Mouse (Mus musculus) embryonic facial prominence, embryonic 11.5 days (tissue): ENCODE measurements around the gene Nelfcd. TPM values are rescaled to one million over a fixed set of nuclear protein-coding genes. Genes with fewer than 3 reads are reported as not detected.

Source experiments
- ATAC-seq: fragments of 200-750 bp; cut with Nextera tagmentation; replicated peaks from 2 replicates; pipeline ENCODE4 v1.8.0; 2017; ENCODE audit warnings: low read depth; ENCODE audit not compliant: insufficient number of reproducible peaks, low FRiP score, low TSS enrichment
- DNase-seq: peaks from one replicate; pipeline ENCODE4 v3.0.0-alpha.2; 2015; ENCODE audit warnings: low spot score
- H3K27ac ChIP-seq: fragments of 300-500 bp; sonication (generic); replicated peaks from 2 replicates; pipeline ENCODE4 v1.5.1; 2014; ENCODE audit warnings: mild to moderate bottlenecking, low read depth, low read length, control low read depth
- H3K27me3 ChIP-seq: fragments of 300-500 bp; sonication (generic); 2 replicates; pipeline ENCODE4 v1.6.1; 2014; ENCODE audit warnings: mild to moderate bottlenecking, low read length, moderate library complexity, mixed read lengths; ENCODE audit not compliant: control insufficient read depth, insufficient read depth
- H3K36me3 ChIP-seq: fragments of 300-500 bp; sonication (generic); replicated peaks from 2 replicates; pipeline ENCODE4 v1.6.1; 2014; ENCODE audit warnings: low read depth, mild to moderate bottlenecking, low read length, moderate library complexity, mixed read lengths; ENCODE audit not compliant: control insufficient read depth, insufficient read depth
- H3K4me1 ChIP-seq: fragments of 300-500 bp; sonication (generic); 2 replicates; pipeline ENCODE4 v1.6.1; 2014; ENCODE audit warnings: low read length, mixed read lengths; ENCODE audit not compliant: control insufficient read depth, insufficient read depth
- H3K4me2 ChIP-seq: fragments of 300-500 bp; sonication (generic); 2 replicates; pipeline ENCODE4 v1.6.1; 2014; ENCODE audit warnings: low read depth, mild to moderate bottlenecking, control low read depth, low read length, moderate library complexity
- H3K4me3 ChIP-seq: fragments of 300-500 bp; sonication (generic); 2 replicates; pipeline ENCODE4 v1.5.1; 2014; ENCODE audit warnings: low read depth, low read length, control low read depth
- H3K9ac ChIP-seq: fragments of 300-500 bp; sonication (generic); replicated peaks from 2 replicates; pipeline ENCODE4 v1.6.1; 2014; ENCODE audit warnings: mild to moderate bottlenecking, control low read depth, low read length
- H3K9me3 ChIP-seq: fragments of 300-500 bp; sonication (generic); replicated peaks from 2 replicates; pipeline ENCODE4 v1.6.1; 2016; ENCODE audit warnings: mild to moderate bottlenecking, low read length, inconsistent platforms, mixed read lengths; ENCODE audit not compliant: control insufficient read depth
- WGBS: fragments of 180-500 bp; shearing (Covaris S2); extraction: QIAGEN DNeasy Blood & Tissue Kit; methylation state at CpG from one replicate; pipeline ENCODE4 v1.1.7; 2014; 5-methylcytosine and 5-hydroxymethylcytosine counted together
- polyA plus RNA-seq: library from polyadenylated mRNA; unstranded; fragments of >200 nt; fragmentation: Nextera tagmentation; extraction: Ambion mirVana; gene quantifications from 2 replicates; pipeline ENCODE4 v1.2.1, GENCODE M21; 2014

The Nelfcd gene
- polyA plus RNA-seq, 1 experiment from 2014 or later = 184 TPM

GRCm38 (mm10) chr2:174438737-174439449, 23.3 kb downstream of the Nelfcd start, which contains the start of gene Ctsz:
TSS of gene Ctsz (minus strand) at chr2:174439039.
- Histone ChIP-seq H3K9ac (peak within 1 kb of the TSS; percentile 67), H3K4me3 (peak within 1 kb of the TSS; percentile 51), H3K27me3 (no peaks in the 10 kb centered on the region), H3K9me3 (no peaks in the 10 kb centered on the region), H3K27ac (no peak within 1 kb of the TSS), H3K4me2 (peak within 1 kb of the TSS; percentile 80), H3K36me3 (no peaks in the 10 kb centered on the region; the same call in 1 of the 2 replicates), H3K4me1 (no peaks in the 10 kb centered on the region)
- under 1% methylated on average over 37 of the region's 38 CpGs for WGBS
- ATAC-seq (peak; percentile 72), DNase-seq (peak; percentile 76)

DNA sequence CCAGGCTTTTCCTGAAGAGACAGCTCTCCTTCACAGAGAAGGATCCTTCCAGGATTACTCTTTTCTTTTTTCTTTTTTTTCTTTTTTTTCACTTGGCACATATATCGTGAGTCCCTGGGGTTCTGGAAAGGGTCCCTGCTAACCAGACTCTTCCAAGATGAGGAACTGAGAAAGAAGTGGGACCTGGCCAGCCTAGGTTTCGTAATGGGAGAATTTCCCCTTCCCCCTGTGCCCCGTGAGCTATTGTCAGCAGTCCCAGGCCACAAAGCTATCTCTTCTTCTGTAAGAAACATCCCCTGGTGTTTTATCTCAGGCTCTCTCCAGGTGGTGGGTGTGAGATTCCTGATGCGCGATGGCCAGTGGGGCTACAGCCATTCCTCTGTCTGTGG, 23.8 kb downstream of the Nelfcd start:
- Histone ChIP-seq H3K4me3 (no peak overlapping the region), H3K27ac (no peak overlapping the region), H3K4me1 (no peaks in the 10 kb centered on the region), H3K36me3 (no peaks in the 10 kb centered on the region; the same call in 1 of the 2 replicates), H3K4me2 (no peak overlapping the region), H3K27me3 (no peaks in the 10 kb centered on the region), H3K9ac (no peak overlapping the region), H3K9me3 (no peaks in the 10 kb centered on the region)
- DNase-seq (no peak), ATAC-seq (no peak)
- 50% methylated on average over 5 of the region's 5 CpGs for WGBS

DNA sequence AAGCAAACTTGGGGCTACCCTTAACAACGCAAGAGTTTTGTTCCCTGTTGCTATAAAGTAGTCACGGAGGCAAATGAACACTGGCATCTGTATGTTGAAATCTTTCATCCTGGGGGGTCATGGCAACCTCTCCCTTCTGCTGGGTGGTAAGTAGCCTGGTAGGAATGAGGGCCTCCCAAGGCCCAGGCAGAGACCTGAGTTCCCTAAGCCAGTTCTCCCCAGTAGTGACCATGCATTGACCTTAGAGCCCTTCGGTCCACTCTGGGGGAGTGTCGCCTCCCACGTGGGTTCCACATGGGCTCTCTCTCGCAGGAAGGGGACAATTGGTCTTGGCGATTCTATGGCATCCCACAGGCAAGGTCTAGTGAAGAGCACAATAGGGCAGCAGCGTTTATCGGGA, 24.4 kb downstream of the Nelfcd start:
- no peak for DNase-seq

GRCm38 (mm10) chr2:174441898-174442297, 26.3 kb downstream of the Nelfcd start:
- Histone ChIP-seq H3K36me3 (no peaks in the 10 kb centered on the region), H3K9ac (no peak overlapping the region), H3K27me3 (no peaks in the 10 kb centered on the region), H3K27ac (no peak overlapping the region), H3K9me3 (no peaks in the 10 kb centered on the region), H3K4me2 (no peak overlapping the region), H3K4me1 (no peaks in the 10 kb centered on the region), H3K4me3 (no peak overlapping the region)
- 74% methylated on average over 4 of the region's 4 CpGs for WGBS
- ATAC-seq (no peak), DNase-seq (no peak)

More for the DNA sequence above, 24.4 kb downstream of the Nelfcd start:
- no peak overlapping the region for H3K9ac ChIP-seq
- H3K4me3 ChIP-seq = no peak overlapping the region
- H3K4me2 ChIP-seq = no peak overlapping the region
- ATAC-seq = no peak
- no peaks in the 10 kb centered on the region for H3K4me1 ChIP-seq
- no peak overlapping the region for H3K27ac ChIP-seq
- H3K27me3 ChIP-seq = no peaks in the 10 kb centered on the region
- WGBS = 80% methylated on average over 9 of the region's 9 CpGs
- no peaks in the 10 kb centered on the region; the same call in 1 of the 2 replicates for H3K36me3 ChIP-seq
- no peaks in the 10 kb centered on the region for H3K9me3 ChIP-seq

GRCm38 (mm10) chr2:174442460-174442859, 26.9 kb downstream of the Nelfcd start:
- H3K27me3 ChIP-seq = no peaks in the 10 kb centered on the region
- H3K4me1 ChIP-seq = no peaks in the 10 kb centered on the region
- 87% methylated on average over 9 of the region's 9 CpGs for WGBS
- ATAC-seq (no peak), DNase-seq (no peak)
- no peak overlapping the region for H3K4me3 ChIP-seq
- H3K4me2 ChIP-seq = no peak overlapping the region
- no peaks in the 10 kb centered on the region for H3K9me3 ChIP-seq
- H3K27ac ChIP-seq = no peak overlapping the region
- H3K9ac ChIP-seq = no peak overlapping the region
- no peaks in the 10 kb centered on the region for H3K36me3 ChIP-seq

DNA sequence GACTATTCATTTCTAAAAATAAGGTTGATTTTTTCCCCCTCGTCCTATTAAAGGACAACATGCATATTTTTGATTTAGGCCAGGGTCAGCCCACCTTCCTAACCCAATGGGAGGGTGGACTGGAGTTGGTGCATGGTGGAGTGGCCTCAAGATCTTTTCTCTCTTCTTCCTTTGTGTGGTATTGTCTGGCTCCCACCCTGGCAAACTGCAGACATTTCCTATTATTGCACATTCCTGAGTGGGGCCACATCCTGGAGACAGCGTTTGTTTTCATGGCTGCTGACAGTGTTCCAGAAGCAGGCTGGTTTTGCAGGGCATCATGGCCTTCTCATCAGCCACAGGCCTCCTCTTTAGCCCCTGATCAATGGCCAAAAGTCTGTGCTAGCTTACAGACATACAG, 27.4 kb downstream of the Nelfcd start:
- Histone ChIP-seq H3K9me3 (no peaks in the 10 kb centered on the region), H3K4me1 (no peaks in the 10 kb centered on the region), H3K9ac (no peak overlapping the region), H3K27me3 (no peaks in the 10 kb centered on the region), H3K36me3 (no peaks in the 10 kb centered on the region), H3K4me2 (no peak overlapping the region), H3K27ac (no peak overlapping the region), H3K4me3 (no peak overlapping the region)
- ATAC-seq (no peak), DNase-seq (no peak)
- WGBS = 61% methylated on average over 2 of the region's 2 CpGs

DNA sequence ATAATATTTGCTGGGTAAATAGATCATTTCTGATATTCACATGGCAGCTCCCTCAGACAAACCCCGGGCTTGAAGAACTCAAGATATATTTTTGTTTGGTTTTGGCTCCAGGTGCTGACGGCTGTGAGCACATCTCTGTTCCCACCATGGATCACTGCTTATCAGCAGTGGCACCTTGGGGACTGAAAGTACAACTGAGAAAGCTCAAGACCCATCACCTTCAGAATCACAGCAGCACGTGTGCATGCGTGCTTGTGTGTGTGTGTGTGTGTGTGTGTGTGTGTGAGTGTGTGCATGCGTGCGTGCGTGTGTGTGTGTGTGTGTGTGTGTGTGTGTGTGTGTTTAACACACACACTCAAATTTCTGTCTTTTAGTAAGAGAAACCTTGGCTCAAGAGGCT, 28.8 kb downstream of the Nelfcd start:
- Histone ChIP-seq H3K9ac (no peak overlapping the region), H3K36me3 (no peaks in the 10 kb centered on the region), H3K4me3 (no peak overlapping the region), H3K9me3 (no peaks in the 10 kb centered on the region), H3K4me1 (no peaks in the 10 kb centered on the region), H3K27ac (no peak overlapping the region), H3K27me3 (no peaks in the 10 kb centered on the region), H3K4me2 (no peak overlapping the region)
- ATAC-seq (no peak), DNase-seq (no peak)
- WGBS = 94% methylated on average over 7 of the region's 7 CpGs

GRCm38 (mm10) chr2:174445018-174445417, 29.4 kb downstream of the Nelfcd start:
- Histone ChIP-seq H3K4me3 (no peak overlapping the region), H3K9ac (no peak overlapping the region), H3K27me3 (no peaks in the 10 kb centered on the region), H3K9me3 (no peaks in the 10 kb centered on the region), H3K27ac (no peak overlapping the region), H3K4me2 (no peak overlapping the region), H3K4me1 (no peaks in the 10 kb centered on the region), H3K36me3 (no peaks in the 10 kb centered on the region)
- DNase-seq = no peak
- ATAC-seq = no peak
- WGBS = 76% methylated on average over 6 of the region's 6 CpGs
